Mouse (Mus musculus): ENCODE measurements around the gene Fut2.

DNA sequence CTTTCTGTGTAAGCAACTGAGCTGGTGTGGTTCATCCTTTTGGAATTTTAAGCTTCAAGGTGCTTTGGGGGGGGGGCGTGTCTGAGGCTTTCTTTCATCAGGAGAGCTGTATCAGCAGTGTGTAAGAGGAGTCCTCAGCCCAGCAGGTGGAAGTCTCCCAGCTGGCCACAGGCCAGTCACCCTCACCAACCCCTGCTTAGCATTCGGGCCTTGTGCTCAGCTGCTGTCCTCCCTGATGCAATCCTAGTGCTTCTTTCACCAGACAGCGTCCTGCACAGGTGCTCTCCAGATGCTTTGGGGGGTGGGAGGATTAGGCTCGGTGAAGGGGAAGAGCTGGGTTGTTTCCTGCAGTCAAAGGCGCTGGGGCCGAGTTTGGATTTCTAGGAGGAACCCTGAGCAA is 49.9 kb downstream of the Fut2 start:
- no peak for TF ChIP-seq CTCF (IDR thresholded peaks at IDR 0.05)
- no peak for TF ChIP-seq EP300 (IDR thresholded peaks at IDR 0.05)
